Mouse (Mus musculus): Measurements from ENCODE around the gene Pdzd7.

GRCm38 (mm10) chr19:45017909-45018308 lies 27.6 kb downstream of the Pdzd7 start:
- no peak for TF ChIP-seq CTCF (IDR thresholded peaks at IDR 0.05; ENCODE audit: low read depth)
- no peak for TF ChIP-seq EP300 (IDR thresholded peaks at IDR 0.05; ENCODE audit: low read depth)
